Mouse (Mus musculus) heart, embryonic 14.5 days (tissue): Measurements from ENCODE around the gene Chpt1. TPM values are rescaled to one million over a fixed set of nuclear protein-coding genes. Genes with fewer than 3 reads are reported as not detected.
"Not testable (repeated sequence)": the region's sequence is repeated elsewhere in the genome, so short reads cannot be mapped to it uniquely, and the experiment has no call there.

ENCODE experiments used
- ATAC-seq: fragments of 200-750 bp; cut with Nextera tagmentation; 2 replicates; pipeline ENCODE4 v1.8.0; 2017; ENCODE audit warnings: low read depth, moderate TSS enrichment; ENCODE audit not compliant: insufficient number of reproducible peaks, insufficient read depth, low FRiP score
- H3K27ac ChIP-seq, 2 experiments: fragments of 200-500 bp in 1 of 2; fragments of 300-500 bp in 1 of 2; sonication (generic) in 1 of 2; replicated peaks in 1 of 2; 2 replicates each; pipeline ENCODE4 v1.5.1; 2012 to 2014; ENCODE audit warnings: low read depth in 2 of 2, low read length in 2 of 2, control low read depth in 1 of 2, mild to moderate bottlenecking in 1 of 2, mixed read lengths in 1 of 2; ENCODE audit not compliant: control insufficient read depth in 1 of 2, insufficient read depth in 1 of 2
- H3K27me3 ChIP-seq: fragments of 300-500 bp; sonication (generic); 2 replicates; pipeline ENCODE4 v1.6.1; 2014; ENCODE audit warnings: mild to moderate bottlenecking, low read length, control low read depth; ENCODE audit not compliant: control insufficient read depth, insufficient read depth
- H3K36me3 ChIP-seq: fragments of 300-500 bp; sonication (generic); 2 replicates; pipeline ENCODE4 v1.6.1; 2014; ENCODE audit warnings: mild to moderate bottlenecking, control low read depth, low read length, mixed read lengths; ENCODE audit not compliant: control insufficient read depth, insufficient read depth
- H3K4me1 ChIP-seq, 2 experiments: fragments of 200-500 bp in 1 of 2; fragments of 300-500 bp in 1 of 2; sonication (generic) in 1 of 2; 2 replicates each; pipeline ENCODE4 v1.6.1; 2012 to 2014; ENCODE audit warnings: low read length in 2 of 2, control low read depth in 1 of 2, mixed read lengths in 1 of 2; ENCODE audit not compliant: control insufficient read depth in 2 of 2, insufficient read depth in 2 of 2
- H3K4me2 ChIP-seq: fragments of 300-500 bp; sonication (generic); 2 replicates; pipeline ENCODE4 v1.6.1; 2014; ENCODE audit warnings: mild to moderate bottlenecking, low read length
- H3K4me3 ChIP-seq, 2 experiments: fragments of 200-500 bp in 1 of 2; fragments of 300-500 bp in 1 of 2; sonication (generic) in 1 of 2; 2 replicates each; pipeline ENCODE4 v1.5.1; 2012 to 2014; ENCODE audit warnings: low read length in 2 of 2, mild to moderate bottlenecking in 2 of 2, control low read depth in 1 of 2, low read depth in 1 of 2, moderate library complexity in 1 of 2; ENCODE audit not compliant: control insufficient read depth in 1 of 2, insufficient read depth in 1 of 2
- H3K9ac ChIP-seq: fragments of 300-500 bp; sonication (generic); 2 replicates; pipeline ENCODE4 v1.6.1; 2014; ENCODE audit warnings: mild to moderate bottlenecking, low read length
- H3K9me3 ChIP-seq: fragments of 300-500 bp; sonication (generic); 2 replicates; pipeline ENCODE4 v1.6.1; 2016; ENCODE audit warnings: low read length, control low read depth; ENCODE audit not compliant: control insufficient read depth
- WGBS: fragments of 180-500 bp; shearing (Covaris S2); extraction: QIAGEN DNeasy Blood & Tissue Kit; methylation state at CpG from one replicate; pipeline ENCODE4 v1.1.7; 2014; 5-methylcytosine and 5-hydroxymethylcytosine counted together
- polyA plus RNA-seq: library from polyadenylated mRNA; unstranded; fragments of >200 nt; fragmentation: Nextera tagmentation; extraction: Ambion mirVana; gene quantifications from 2 replicates; pipeline ENCODE4 v1.2.1, GENCODE M21; 2014

The Chpt1 gene
- polyA plus RNA-seq, 1 experiment from 2014 or later: 55.5 TPM

- Histone ChIP-seq H3K36me3 (no peaks in the 10 kb centered on the region), H3K4me2 (no peak overlapping the region), H3K9ac (no peak overlapping the region), H3K9me3 (no peaks in the 10 kb centered on the region), H3K4me3 (no peak overlapping the region), H3K27me3 (no peaks in the 10 kb centered on the region), H3K4me1 (no peaks in the 10 kb centered on the region), H3K27ac (no peak overlapping the region)
- 64% methylated on average over 8 of the region's 8 CpGs for WGBS
- ATAC-seq: no peak
Observed at GRCm38 (mm10) chr10:88522795-88523194, 18.9 kb upstream of the Chpt1 start.

GRCm38 (mm10) chr10:88515049-88515448 lies 11.2 kb upstream of the Chpt1 start:
- not testable (repeated sequence) for H3K27me3 ChIP-seq, H3K4me3 ChIP-seq, H3K27ac ChIP-seq, H3K4me2 ChIP-seq, H3K4me1 ChIP-seq, H3K9me3 ChIP-seq, H3K36me3 ChIP-seq, ATAC-seq, H3K9ac ChIP-seq
- 89% methylated on average over 5 of the region's 7 CpGs for WGBS

- no peak for ATAC-seq
Observed at GRCm38 (mm10) chr10:88514495-88514894, 10.6 kb upstream of the Chpt1 start.

GRCm38 (mm10) chr10:88513574-88514135 lies 9.8 kb upstream of the Chpt1 start:
- H3K4me1 ChIP-seq: peaks cover 6 to 9% of the 10 kb centered on the region in 2 experiments
- 75% methylated on average over 8 of the region's 8 CpGs for WGBS
- no peaks in the 10 kb centered on the region for H3K36me3 ChIP-seq
- ATAC-seq: no peak
- no peak overlapping the region for H3K4me3 ChIP-seq
- H3K9ac ChIP-seq: no peak overlapping the region
- H3K27ac ChIP-seq: no peak overlapping the region
- H3K4me2 ChIP-seq: no peak overlapping the region
- H3K9me3 ChIP-seq: no peaks in the 10 kb centered on the region
- no peaks in the 10 kb centered on the region for H3K27me3 ChIP-seq

More at GRCm38 (mm10) chr10:88514495-88514894, 10.6 kb upstream of the Chpt1 start:
- H3K4me2 ChIP-seq: no peak overlapping the region
- H3K4me3 ChIP-seq: no peak overlapping the region
- H3K4me1 ChIP-seq: peaks cover 6 to 9% of the 10 kb centered on the region in 2 experiments
- 74% methylated on average over 2 of the region's 2 CpGs for WGBS
- no peaks in the 10 kb centered on the region for H3K27me3 ChIP-seq
- no peak overlapping the region for H3K9ac ChIP-seq
- H3K36me3 ChIP-seq: no peaks in the 10 kb centered on the region
- no peak overlapping the region for H3K27ac ChIP-seq
- H3K9me3 ChIP-seq: no peaks in the 10 kb centered on the region

GRCm38 (mm10) chr10:88511355-88511754 lies 7.5 kb upstream of the Chpt1 start:
- H3K4me2 ChIP-seq: no peak overlapping the region
- H3K9ac ChIP-seq: no peak overlapping the region

GRCm38 (mm10) chr10:88510503-88511271 lies 6.8 kb upstream of the Chpt1 start:
- ATAC-seq: peak; percentile 54; the same call in 1 of the 2 replicates
- H3K9ac ChIP-seq: no peak overlapping the region
- no peaks in the 10 kb centered on the region for H3K27me3 ChIP-seq
- no peaks in the 10 kb centered on the region for H3K9me3 ChIP-seq
- WGBS: 38% methylated on average over 12 of the region's 12 CpGs
- H3K4me3 ChIP-seq: no peak overlapping the region
- H3K4me2 ChIP-seq: peak overlapping the region; percentile 34
- H3K4me1 ChIP-seq: peaks cover 6 to 9% of the 10 kb centered on the region in 2 experiments
- H3K36me3 ChIP-seq: no peaks in the 10 kb centered on the region
- H3K27ac ChIP-seq: peak overlapping the region; percentile 43 to 71

More at GRCm38 (mm10) chr10:88511355-88511754, 7.5 kb upstream of the Chpt1 start:
- Histone ChIP-seq H3K4me1 (peaks cover 6 to 9% of the 10 kb centered on the region in 2 experiments), H3K4me3 (no peak overlapping the region), H3K36me3 (no peaks in the 10 kb centered on the region), H3K27ac (peak overlapping the region in 1 of 2 experiments; percentile 43; a peak in 1 of 4 replicates), H3K9me3 (no peaks in the 10 kb centered on the region), H3K27me3 (no peaks in the 10 kb centered on the region)
- no peak for ATAC-seq
- WGBS: 85% methylated on average over 9 of the region's 9 CpGs

- H3K36me3 ChIP-seq: no peaks in the 10 kb centered on the region
- H3K9ac ChIP-seq: no peak overlapping the region
- no peak overlapping the region for H3K4me3 ChIP-seq
- H3K4me1 ChIP-seq: peaks cover 9 to 10% of the 10 kb centered on the region in 2 experiments
- ATAC-seq: no peak
- WGBS: 64% methylated on average over 7 of the region's 7 CpGs
- no peak overlapping the region for H3K27ac ChIP-seq
- H3K27me3 ChIP-seq: no peaks in the 10 kb centered on the region
- no peaks in the 10 kb centered on the region for H3K9me3 ChIP-seq
- H3K4me2 ChIP-seq: no peak overlapping the region
Observed at GRCm38 (mm10) chr10:88507691-88508143, 3.8 kb upstream of the Chpt1 start.
